Mouse (Mus musculus): ENCODE results near the gene Slc25a34.

GRCm38 (mm10) chr4:141568966-141569365, 54.7 kb downstream of the Slc25a34 start:
- TF ChIP-seq CTCF (conservative IDR thresholded peaks at IDR 0.05; ENCODE audit: low read length) (no peak), NANOG (IDR thresholded peaks at IDR 0.05; ENCODE audit: borderline replicate concordance, low read length) (no peak), POU5F1 (IDR thresholded peaks at IDR 0.05; ENCODE audit: borderline replicate concordance, low read length) (no peak)

Data from E14TG2a.4 (cell line).